Mouse (Mus musculus): ENCODE results near the gene Mrc2.

GRCm38 (mm10) chr11:105323530-105323929 is 31.1 kb downstream of the Mrc2 start:
- no peak for TF ChIP-seq CTCF (IDR thresholded peaks at IDR 0.05; ENCODE audit: low read depth)
- TF ChIP-seq EP300 (IDR thresholded peaks at IDR 0.05; ENCODE audit: low read depth) = no peak
